Mouse (Mus musculus) lung, embryonic 16.5 days (tissue): ENCODE results near the gene Asgr1. TPM values are rescaled to one million over a fixed set of nuclear protein-coding genes. Genes with fewer than 3 reads are reported as not detected.
"Not testable (repeated sequence)": the region's sequence is repeated elsewhere in the genome, so short reads cannot be mapped to it uniquely, and the experiment has no call there.

Experiments used
- ATAC-seq: fragments of 200-750 bp; cut with Nextera tagmentation; 2 replicates; pipeline ENCODE4 v1.8.0; 2017; ENCODE audit warnings: low read depth, mild to moderate bottlenecking, moderate library complexity
- H3K27ac ChIP-seq: fragments of 300-500 bp; sonication (generic); 2 replicates; pipeline ENCODE4 v1.5.1; 2014; ENCODE audit warnings: mild to moderate bottlenecking, control low read depth, low read length
- H3K27me3 ChIP-seq: fragments of 300-500 bp; sonication (generic); 2 replicates; pipeline ENCODE4 v1.6.1; 2014; ENCODE audit warnings: low read depth, low read length, mixed read lengths; ENCODE audit not compliant: control insufficient read depth, insufficient read depth
- H3K36me3 ChIP-seq: fragments of 300-500 bp; sonication (generic); 2 replicates; pipeline ENCODE4 v1.6.1; 2014; ENCODE audit warnings: low read length; ENCODE audit not compliant: control insufficient read depth, insufficient read depth
- H3K4me1 ChIP-seq: fragments of 300-500 bp; sonication (generic); replicated peaks from 2 replicates; pipeline ENCODE4 v1.6.1; 2014; ENCODE audit warnings: low read length, mixed read lengths; ENCODE audit not compliant: control insufficient read depth, insufficient read depth
- H3K4me2 ChIP-seq: fragments of 300-500 bp; sonication (generic); 2 replicates; pipeline ENCODE4 v1.6.1; 2014; ENCODE audit warnings: low read depth, low read length, control low read depth
- H3K4me3 ChIP-seq: fragments of 300-500 bp; sonication (generic); 2 replicates; pipeline ENCODE4 v1.5.1; 2014; ENCODE audit warnings: mild to moderate bottlenecking, low read length, control low read depth
- H3K9ac ChIP-seq: fragments of 300-500 bp; sonication (generic); 2 replicates; pipeline ENCODE4 v1.6.1; 2014; ENCODE audit warnings: low read length, control low read depth
- H3K9me3 ChIP-seq: fragments of 300-500 bp; sonication (generic); 2 replicates; pipeline ENCODE4 v1.6.1; 2016; ENCODE audit warnings: low read length; ENCODE audit not compliant: control insufficient read depth
- WGBS: fragments of 180-500 bp; shearing (Covaris S2); extraction: QIAGEN DNeasy Blood & Tissue Kit; methylation state at CpG from one replicate; pipeline ENCODE4 v1.1.7; 2014; 5-methylcytosine and 5-hydroxymethylcytosine counted together
- polyA plus RNA-seq: library from polyadenylated mRNA; unstranded; fragments of >200 nt; fragmentation: Nextera tagmentation; extraction: Ambion mirVana; gene quantifications from 2 replicates; pipeline ENCODE4 v1.2.1, GENCODE M21; 2015

Asgr1 gene
- polyA plus RNA-seq, 1 experiment from 2014 or later = not detected

- not testable (repeated sequence) for H3K9ac ChIP-seq, H3K4me1 ChIP-seq, H3K27me3 ChIP-seq, H3K4me3 ChIP-seq, ATAC-seq, H3K4me2 ChIP-seq, H3K9me3 ChIP-seq, H3K36me3 ChIP-seq, H3K27ac ChIP-seq
- WGBS = 74% methylated on average over 3 of the region's 3 CpGs
Measured at GRCm38 (mm10) chr11:70070603-70071002, 16.7 kb downstream of the Asgr1 start.

- no peak overlapping the region for H3K27ac ChIP-seq
- peak; percentile 47 for ATAC-seq
- no peaks in the 10 kb centered on the region for H3K9me3 ChIP-seq
- no peaks in the 10 kb centered on the region for H3K27me3 ChIP-seq
- no peaks in the 10 kb centered on the region for H3K36me3 ChIP-seq
- H3K4me2 ChIP-seq = no peak overlapping the region
- H3K4me1 ChIP-seq = no peaks in the 10 kb centered on the region
- 28% methylated on average over 17 of the region's 17 CpGs for WGBS
- no peak overlapping the region for H3K4me3 ChIP-seq
- peak overlapping the region; percentile 25; the same call in 1 of the 2 replicates for H3K9ac ChIP-seq
Measured at GRCm38 (mm10) chr11:70074379-70075071, 20.6 kb downstream of the Asgr1 start.

GRCm38 (mm10) chr11:70075581-70075980, 21.7 kb downstream of the Asgr1 start:
- H3K4me2 ChIP-seq = no peak overlapping the region
- H3K36me3 ChIP-seq = no peaks in the 10 kb centered on the region
- no peak overlapping the region for H3K27ac ChIP-seq
- H3K9ac ChIP-seq = no peak overlapping the region
- no peaks in the 10 kb centered on the region for H3K9me3 ChIP-seq
- no peaks in the 10 kb centered on the region for H3K4me1 ChIP-seq
- no peaks in the 10 kb centered on the region for H3K27me3 ChIP-seq
- no peak for ATAC-seq
- 61% methylated on average over 6 of the region's 6 CpGs for WGBS
- no peak overlapping the region for H3K4me3 ChIP-seq

GRCm38 (mm10) chr11:70077441-70077840, 23.6 kb downstream of the Asgr1 start:
- Histone ChIP-seq H3K27me3 (no peaks in the 10 kb centered on the region), H3K27ac (no peak overlapping the region), H3K4me1 (no peaks in the 10 kb centered on the region), H3K9me3 (no peaks in the 10 kb centered on the region), H3K9ac (no peak overlapping the region), H3K36me3 (no peaks in the 10 kb centered on the region), H3K4me3 (no peak overlapping the region), H3K4me2 (no peak overlapping the region)
- 36% methylated on average over 2 of the region's 3 CpGs for WGBS
- no peak for ATAC-seq

GRCm38 (mm10) chr11:70079175-70079574, 25.3 kb downstream of the Asgr1 start:
- Histone ChIP-seq H3K9me3 (no peaks in the 10 kb centered on the region), H3K4me3 (no peak overlapping the region), H3K4me1 (no peaks in the 10 kb centered on the region), H3K27me3 (no peaks in the 10 kb centered on the region), H3K9ac (no peak overlapping the region), H3K27ac (no peak overlapping the region), H3K4me2 (no peak overlapping the region), H3K36me3 (no peaks in the 10 kb centered on the region)
- WGBS = 39% methylated on average over 6 of the region's 6 CpGs
- ATAC-seq = no peak

GRCm38 (mm10) chr11:70079928-70080327, 26.0 kb downstream of the Asgr1 start:
- Histone ChIP-seq H3K27ac (no peak overlapping the region), H3K4me3 (no peak overlapping the region), H3K4me2 (no peak overlapping the region), H3K27me3 (no peaks in the 10 kb centered on the region), H3K36me3 (no peaks in the 10 kb centered on the region), H3K4me1 (no peaks in the 10 kb centered on the region), H3K9ac (no peak overlapping the region), H3K9me3 (no peaks in the 10 kb centered on the region)
- 53% methylated on average over 7 of the region's 7 CpGs for WGBS
- no peak for ATAC-seq

GRCm38 (mm10) chr11:70080803-70081590, 27.1 kb downstream of the Asgr1 start:
- H3K9ac ChIP-seq = no peak overlapping the region
- no peak overlapping the region for H3K4me3 ChIP-seq
- 71% methylated on average over 15 of the region's 15 CpGs for WGBS
- H3K4me1 ChIP-seq = no peaks in the 10 kb centered on the region
- H3K4me2 ChIP-seq = no peak overlapping the region
- no peak for ATAC-seq
- no peaks in the 10 kb centered on the region for H3K36me3 ChIP-seq
- H3K9me3 ChIP-seq = no peaks in the 10 kb centered on the region
- no peak overlapping the region for H3K27ac ChIP-seq
- H3K27me3 ChIP-seq = no peaks in the 10 kb centered on the region

- H3K4me1 ChIP-seq = no peaks in the 10 kb centered on the region
- WGBS = 75% methylated on average over 8 of the region's 8 CpGs
- no peaks in the 10 kb centered on the region for H3K9me3 ChIP-seq
- H3K4me2 ChIP-seq = no peak overlapping the region
- H3K27me3 ChIP-seq = no peaks in the 10 kb centered on the region
- no peak overlapping the region for H3K4me3 ChIP-seq
- H3K36me3 ChIP-seq = no peaks in the 10 kb centered on the region
- ATAC-seq = no peak
- no peak overlapping the region for H3K9ac ChIP-seq
- H3K27ac ChIP-seq = no peak overlapping the region
Measured at GRCm38 (mm10) chr11:70084563-70084962, 30.7 kb downstream of the Asgr1 start.

- H3K4me1 ChIP-seq = no peaks in the 10 kb centered on the region
- H3K9me3 ChIP-seq = no peaks in the 10 kb centered on the region
- no peak within 1 kb of the TSS for H3K4me2 ChIP-seq
- H3K36me3 ChIP-seq = no peaks in the 10 kb centered on the region
- H3K4me3 ChIP-seq = no peak within 1 kb of the TSS
- no peak for ATAC-seq
- 60% methylated on average over 12 of the region's 12 CpGs for WGBS
- H3K27me3 ChIP-seq = no peaks in the 10 kb centered on the region
- no peak within 1 kb of the TSS for H3K27ac ChIP-seq
- H3K9ac ChIP-seq = no peak within 1 kb of the TSS
Measured at GRCm38 (mm10) chr11:70091986-70092783, 38.3 kb downstream of the Asgr1 start, which contains the start of gene Asgr2. Asgr2 (plus strand) TSS chr11:70092644.
